Mouse (Mus musculus): Measurements from ENCODE around the gene Ropn1. TPM values are rescaled to one million over a fixed set of nuclear protein-coding genes. Genes with fewer than 3 reads are reported as not detected.

Ropn1 gene
- polyA plus RNA-seq, 2 experiments = not detected

DNA sequence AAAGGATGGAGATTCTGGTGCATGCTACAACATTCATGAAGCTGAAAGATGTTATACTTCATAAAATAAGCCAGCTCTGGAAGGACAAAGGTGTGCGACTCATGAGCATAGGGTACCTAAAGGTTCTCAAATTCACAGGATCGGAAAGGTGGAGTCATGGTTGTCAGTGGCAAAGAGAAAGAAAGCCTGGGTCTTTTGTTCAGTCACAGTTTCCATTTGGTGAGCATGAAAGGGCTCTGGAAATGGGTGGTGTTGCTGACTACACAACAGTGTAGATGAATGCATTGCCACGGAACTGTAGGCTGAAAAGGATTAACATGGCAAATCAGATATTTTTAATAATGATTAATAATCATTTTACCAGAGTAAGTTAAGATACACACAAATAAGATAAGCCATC, 14.8 kb downstream of the Ropn1 start:
- H3K4me2 ChIP-seq (replicated peaks; ENCODE audit: low read depth, low read length, severe bottlenecking) = no peak overlapping the region
- ATAC-seq (ENCODE audit: low FRiP score, low read depth) (no peak), DNase-seq (ENCODE audit: low spot score) (no peak)
- H3K27ac ChIP-seq (replicated peaks; ENCODE audit: low read depth, low read length) = no peak overlapping the region
- no peak overlapping the region for H3K9ac ChIP-seq (ENCODE audit: low read depth, low read length, severe bottlenecking)
- H3K27me3 ChIP-seq (ENCODE audit: control insufficient read depth, insufficient read depth, low read length) = peaks cover 46% of the 10 kb centered on the region
- H3K4me1 ChIP-seq (ENCODE audit: control insufficient read depth, insufficient read depth, low read length) = no peaks in the 10 kb centered on the region; the same call in 1 of the 2 replicates
- 87% methylated on average over 3 of the region's 3 CpGs for WGBS
- no peaks in the 10 kb centered on the region for H3K36me3 ChIP-seq (ENCODE audit: control insufficient read depth, insufficient read depth, low read length)
- H3K9me3 ChIP-seq (ENCODE audit: control insufficient read depth, low read length) = no peaks in the 10 kb centered on the region
- TF ChIP-seq POLR2A (IDR thresholded peaks at IDR 0.05; ENCODE audit: borderline replicate concordance, extremely low read depth, insufficient read depth, insufficient read length) = no peak
- H3K4me3 ChIP-seq (replicated peaks; ENCODE audit: low read length) = no peak overlapping the region

DNA sequence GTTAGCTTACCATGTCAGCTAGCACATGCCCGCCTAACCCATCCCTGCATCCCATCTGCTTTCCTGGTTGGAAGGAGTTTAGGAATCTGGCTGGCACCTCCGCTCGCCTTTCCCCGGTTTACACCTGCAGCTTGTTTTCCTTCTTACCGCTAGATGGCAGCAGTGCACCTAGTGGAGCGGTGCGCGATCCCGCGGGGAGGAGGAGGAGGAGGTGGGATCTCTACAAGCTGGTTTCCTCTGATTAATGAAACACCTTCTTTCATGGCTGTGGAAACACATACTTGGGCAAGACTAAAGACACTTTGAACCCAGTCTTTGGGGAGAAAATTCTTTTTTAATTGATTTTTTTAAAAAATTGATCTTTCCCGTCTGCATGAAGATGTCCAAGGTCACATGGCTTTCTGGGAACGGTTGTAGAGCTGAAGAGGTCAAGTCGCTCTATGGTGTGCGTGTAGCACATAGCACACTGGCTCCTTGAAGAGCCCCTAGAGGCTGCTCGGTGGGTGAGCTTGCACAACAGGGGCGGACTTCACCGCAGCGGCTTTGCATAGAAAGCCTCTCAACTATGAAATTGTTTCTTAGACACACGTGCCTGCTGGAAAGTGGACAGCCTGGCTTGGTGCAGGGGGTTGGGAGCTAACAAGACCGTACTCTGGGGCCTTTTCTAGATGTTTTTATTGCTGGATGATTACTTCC, 17.5 kb downstream of the Ropn1 start:
- Histone ChIP-seq H3K36me3 (ENCODE audit: control insufficient read depth, insufficient read depth, low read length) (no peaks in the 10 kb centered on the region), H3K9me3 (ENCODE audit: control insufficient read depth, low read length) (no peaks in the 10 kb centered on the region), H3K4me1 (ENCODE audit: control insufficient read depth, insufficient read depth, low read length) (no peaks in the 10 kb centered on the region; the same call in 1 of the 2 replicates), H3K27ac (replicated peaks; ENCODE audit: low read depth, low read length) (no peak overlapping the region), H3K9ac (ENCODE audit: low read depth, low read length, severe bottlenecking) (no peak overlapping the region), H3K4me3 (replicated peaks; ENCODE audit: low read length) (0 out of 2 replicates have a peak overlapping the region, but pooled peaks have one; percentile 2), H3K4me2 (replicated peaks; ENCODE audit: low read depth, low read length, severe bottlenecking) (0 out of 2 replicates have a peak overlapping the region, but pooled peaks have one; percentile 14), H3K27me3 (ENCODE audit: control insufficient read depth, insufficient read depth, low read length) (peaks cover 55% of the 10 kb centered on the region)
- DNase-seq (ENCODE audit: low spot score) (peak; percentile 64), ATAC-seq (ENCODE audit: low FRiP score, low read depth) (peak; percentile 65)
- 7% methylated on average over 20 of the region's 20 CpGs for WGBS
- TF ChIP-seq POLR2A (IDR thresholded peaks at IDR 0.05; ENCODE audit: borderline replicate concordance, extremely low read depth, insufficient read depth, insufficient read length) = no peak

DNA sequence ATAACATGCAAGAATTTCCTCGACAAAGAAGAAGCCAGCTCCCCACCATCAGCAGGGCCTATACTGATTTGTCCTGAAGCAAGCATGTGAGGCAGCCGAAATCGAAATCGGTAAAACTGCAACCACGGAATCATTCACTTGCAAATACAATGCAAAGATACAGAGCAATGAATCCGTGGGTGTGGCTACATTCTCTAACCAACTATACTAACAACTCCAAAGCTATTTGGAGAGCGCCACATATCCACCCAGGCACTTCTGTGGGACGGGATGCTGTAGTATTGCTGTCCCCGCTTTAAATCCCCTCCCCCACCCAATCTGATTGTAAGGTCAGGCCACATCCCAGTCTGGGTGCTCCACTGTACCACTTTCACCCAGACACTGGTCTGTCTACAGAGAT, 18.6 kb downstream of the Ropn1 start:
- Histone ChIP-seq H3K9me3 (ENCODE audit: control insufficient read depth, low read length) (no peaks in the 10 kb centered on the region), H3K27me3 (ENCODE audit: control insufficient read depth, insufficient read depth, low read length) (peaks cover 49% of the 10 kb centered on the region), H3K4me3 (replicated peaks; ENCODE audit: low read length) (no peak overlapping the region), H3K27ac (replicated peaks; ENCODE audit: low read depth, low read length) (no peak overlapping the region), H3K4me1 (ENCODE audit: control insufficient read depth, insufficient read depth, low read length) (no peaks in the 10 kb centered on the region; the same call in 1 of the 2 replicates), H3K4me2 (replicated peaks; ENCODE audit: low read depth, low read length, severe bottlenecking) (no peak overlapping the region), H3K9ac (ENCODE audit: low read depth, low read length, severe bottlenecking) (no peak overlapping the region), H3K36me3 (ENCODE audit: control insufficient read depth, insufficient read depth, low read length) (no peaks in the 10 kb centered on the region)
- ATAC-seq (ENCODE audit: low FRiP score, low read depth) = no peak
- DNase-seq (ENCODE audit: low spot score) = no peak
- WGBS = 75% methylated on average over 9 of the region's 9 CpGs
- no peak for TF ChIP-seq POLR2A (IDR thresholded peaks at IDR 0.05; ENCODE audit: borderline replicate concordance, extremely low read depth, insufficient read depth, insufficient read length)

DNA sequence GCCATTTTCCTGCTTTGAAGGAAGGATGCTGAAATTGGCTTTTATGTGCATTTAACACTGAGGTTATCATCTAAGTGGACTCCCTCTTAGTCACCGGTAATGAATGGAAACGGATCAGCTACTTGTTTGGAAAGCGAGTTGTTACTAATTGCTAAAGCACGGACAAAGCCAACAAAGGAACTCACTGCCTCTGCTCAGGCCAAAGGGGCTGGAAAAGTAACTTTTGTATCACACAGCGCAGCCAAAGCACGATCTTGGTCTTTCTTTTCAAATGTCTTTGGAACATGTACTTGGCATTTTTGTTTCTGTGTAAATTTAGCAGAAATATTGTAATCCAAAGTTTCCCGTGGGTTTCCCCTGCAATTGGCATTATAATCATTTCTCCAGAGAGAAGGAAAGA, 22.2 kb downstream of the Ropn1 start:
- 74% methylated on average over 7 of the region's 7 CpGs for WGBS
- no peak overlapping the region for H3K27ac ChIP-seq (replicated peaks; ENCODE audit: low read depth, low read length)
- no peaks in the 10 kb centered on the region for H3K9me3 ChIP-seq (ENCODE audit: control insufficient read depth, low read length)
- no peak overlapping the region for H3K4me3 ChIP-seq (replicated peaks; ENCODE audit: low read length)
- H3K36me3 ChIP-seq (ENCODE audit: control insufficient read depth, insufficient read depth, low read length) = no peaks in the 10 kb centered on the region
- peaks cover 8% of the 10 kb centered on the region for H3K4me1 ChIP-seq (ENCODE audit: control insufficient read depth, insufficient read depth, low read length)
- no peak overlapping the region for H3K4me2 ChIP-seq (replicated peaks; ENCODE audit: low read depth, low read length, severe bottlenecking)
- no peak for TF ChIP-seq POLR2A (IDR thresholded peaks at IDR 0.05; ENCODE audit: borderline replicate concordance, extremely low read depth, insufficient read depth, insufficient read length)
- DNase-seq (ENCODE audit: low spot score) (no peak), ATAC-seq (ENCODE audit: low FRiP score, low read depth) (no peak)
- H3K27me3 ChIP-seq (ENCODE audit: control insufficient read depth, insufficient read depth, low read length) = peaks cover 31% of the 10 kb centered on the region
- H3K9ac ChIP-seq (ENCODE audit: low read depth, low read length, severe bottlenecking) = no peak overlapping the region

DNA sequence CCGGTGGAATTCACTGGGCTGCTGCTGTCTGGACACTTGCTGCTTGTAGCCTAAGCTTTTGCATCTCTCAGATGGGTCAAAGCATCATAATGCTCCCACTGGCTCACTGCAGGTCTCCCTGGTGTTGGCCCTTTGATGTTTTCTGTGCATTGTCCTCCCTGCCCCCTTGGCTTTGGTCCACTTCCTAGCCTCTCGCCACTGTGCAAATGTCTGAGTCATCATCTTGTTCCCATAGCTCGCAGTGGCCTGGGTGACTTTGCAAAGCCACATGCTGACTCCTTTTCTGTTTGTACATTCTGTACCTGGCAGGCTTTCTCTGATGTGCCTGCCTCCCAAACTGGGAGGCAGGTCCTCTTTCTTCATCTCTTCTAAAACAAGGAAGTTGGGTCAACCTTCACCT, 23.1 kb downstream of the Ropn1 start:
- H3K4me1 ChIP-seq (ENCODE audit: control insufficient read depth, insufficient read depth, low read length) = peaks cover 8% of the 10 kb centered on the region
- H3K36me3 ChIP-seq (ENCODE audit: control insufficient read depth, insufficient read depth, low read length) = no peaks in the 10 kb centered on the region
- WGBS = 66% methylated on average over 3 of the region's 3 CpGs
- H3K4me3 ChIP-seq (replicated peaks; ENCODE audit: low read length) = no peak overlapping the region
- peaks cover 26% of the 10 kb centered on the region for H3K27me3 ChIP-seq (ENCODE audit: control insufficient read depth, insufficient read depth, low read length)
- H3K9ac ChIP-seq (ENCODE audit: low read depth, low read length, severe bottlenecking) = no peak overlapping the region
- DNase-seq (ENCODE audit: low spot score) = no peak
- no peak overlapping the region for H3K4me2 ChIP-seq (replicated peaks; ENCODE audit: low read depth, low read length, severe bottlenecking)
- ATAC-seq (ENCODE audit: low FRiP score, low read depth) = no peak
- TF ChIP-seq POLR2A (IDR thresholded peaks at IDR 0.05; ENCODE audit: borderline replicate concordance, extremely low read depth, insufficient read depth, insufficient read length) = no peak
- no peaks in the 10 kb centered on the region for H3K9me3 ChIP-seq (ENCODE audit: control insufficient read depth, low read length)
- H3K27ac ChIP-seq (replicated peaks; ENCODE audit: low read depth, low read length) = no peak overlapping the region
